Mouse (Mus musculus): ENCODE results near the gene H2afj. TPM values are rescaled to one million over a fixed set of nuclear protein-coding genes. Genes with fewer than 3 reads are reported as not detected.
A peak's percentile ranks its signal among the peaks of the same experiment; 100 is the strongest.
"Not testable (repeated sequence)": the region's sequence is repeated elsewhere in the genome, so short reads cannot be mapped to it uniquely, and the experiment has no call there.

H2afj gene
- total and polyA plus RNA-seq, 2 experiments from 2014 or later = 42.0 to 116 TPM

DNA sequence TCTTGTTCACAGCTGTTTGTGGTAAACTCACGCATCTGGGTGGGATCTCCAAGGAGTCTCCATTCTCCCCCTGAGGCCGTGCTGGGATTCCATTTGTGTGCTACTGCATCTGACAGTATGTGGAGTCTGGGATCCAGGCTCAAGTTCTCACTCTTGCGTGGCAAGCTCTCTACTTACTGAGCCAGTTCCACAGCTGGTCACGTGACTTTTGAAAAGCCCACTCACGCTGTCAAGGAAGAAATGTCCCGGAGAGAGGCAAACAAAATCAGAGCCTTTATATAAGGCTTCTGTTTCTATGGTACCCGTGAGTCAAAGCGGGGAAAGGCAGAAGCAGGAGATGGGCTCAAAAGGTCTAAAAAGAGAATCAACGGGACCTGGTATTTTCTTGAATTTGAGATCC is 25.3 kb upstream of the H2afj start:
- no peak for TF ChIP-seq CTCF (IDR thresholded peaks at IDR 0.05; ENCODE audit: low read depth)
- no peak for DNase-seq (ENCODE audit: low spot score)
- no peaks in the 10 kb centered on the region for H3K9me3 ChIP-seq (ENCODE audit: low read length)
- no peak overlapping the region for H3K4me3 ChIP-seq (ENCODE audit: low read length)
- no peaks in the 10 kb centered on the region for H3K36me3 ChIP-seq (ENCODE audit: insufficient read depth, low read length)
- no peak overlapping the region for H3K4me2 ChIP-seq (ENCODE audit: low read depth, low read length)
- no peak overlapping the region for H3K9ac ChIP-seq (replicated peaks; ENCODE audit: low read length)
- no peak overlapping the region for H3K27ac ChIP-seq
- no peak for ATAC-seq
- H3K4me1 ChIP-seq (ENCODE audit: insufficient read depth, low read length) = no peaks in the 10 kb centered on the region
- no peaks in the 10 kb centered on the region for H3K27me3 ChIP-seq (ENCODE audit: insufficient read depth, low read length)
- 65% methylated on average over 9 of the region's 9 CpGs for WGBS

DNA sequence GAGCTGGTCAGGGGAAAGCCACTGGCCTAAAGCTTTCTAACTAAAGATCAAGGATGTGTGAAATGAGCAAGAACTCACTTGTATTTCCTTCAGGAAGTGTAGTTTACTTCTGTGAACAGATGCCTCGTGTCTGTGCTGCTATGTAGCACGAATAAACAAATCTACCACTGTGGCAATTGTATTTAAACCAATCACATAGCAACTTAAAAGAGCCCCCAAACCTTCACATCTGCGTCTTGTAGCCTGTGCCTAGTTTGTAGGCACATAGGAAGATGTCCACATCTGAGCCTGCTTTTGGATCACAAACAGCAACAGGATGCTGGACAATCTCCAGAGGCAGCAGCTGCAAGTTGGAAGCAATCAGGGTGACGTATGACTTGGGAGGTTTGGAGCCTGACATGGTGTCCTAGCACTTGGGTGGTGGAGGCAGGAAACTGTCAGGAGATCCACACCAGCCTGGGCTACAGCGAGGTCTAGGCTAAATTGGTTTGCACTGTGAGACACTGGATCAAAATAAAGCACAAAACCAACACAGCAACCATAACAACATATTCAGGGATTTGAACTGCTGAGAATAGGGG is 18.6 kb upstream of the H2afj start:
- no peaks in the 10 kb centered on the region for H3K9me3 ChIP-seq (ENCODE audit: low read length)
- H3K27ac ChIP-seq = no peak overlapping the region
- H3K4me2 ChIP-seq (ENCODE audit: low read depth, low read length) = no peak overlapping the region
- H3K9ac ChIP-seq (replicated peaks; ENCODE audit: low read length) = no peak overlapping the region
- no peak for TF ChIP-seq CTCF (IDR thresholded peaks at IDR 0.05; ENCODE audit: low read depth)
- DNase-seq (ENCODE audit: low spot score) = no peak
- H3K36me3 ChIP-seq (ENCODE audit: insufficient read depth, low read length) = no peaks in the 10 kb centered on the region
- no peak for ATAC-seq
- H3K4me1 ChIP-seq (ENCODE audit: insufficient read depth, low read length) = peaks cover 6% of the 10 kb centered on the region
- H3K4me3 ChIP-seq (ENCODE audit: low read length) = no peak overlapping the region
- H3K27me3 ChIP-seq (ENCODE audit: insufficient read depth, low read length) = no peaks in the 10 kb centered on the region
- WGBS = 75% methylated on average over 5 of the region's 5 CpGs

DNA sequence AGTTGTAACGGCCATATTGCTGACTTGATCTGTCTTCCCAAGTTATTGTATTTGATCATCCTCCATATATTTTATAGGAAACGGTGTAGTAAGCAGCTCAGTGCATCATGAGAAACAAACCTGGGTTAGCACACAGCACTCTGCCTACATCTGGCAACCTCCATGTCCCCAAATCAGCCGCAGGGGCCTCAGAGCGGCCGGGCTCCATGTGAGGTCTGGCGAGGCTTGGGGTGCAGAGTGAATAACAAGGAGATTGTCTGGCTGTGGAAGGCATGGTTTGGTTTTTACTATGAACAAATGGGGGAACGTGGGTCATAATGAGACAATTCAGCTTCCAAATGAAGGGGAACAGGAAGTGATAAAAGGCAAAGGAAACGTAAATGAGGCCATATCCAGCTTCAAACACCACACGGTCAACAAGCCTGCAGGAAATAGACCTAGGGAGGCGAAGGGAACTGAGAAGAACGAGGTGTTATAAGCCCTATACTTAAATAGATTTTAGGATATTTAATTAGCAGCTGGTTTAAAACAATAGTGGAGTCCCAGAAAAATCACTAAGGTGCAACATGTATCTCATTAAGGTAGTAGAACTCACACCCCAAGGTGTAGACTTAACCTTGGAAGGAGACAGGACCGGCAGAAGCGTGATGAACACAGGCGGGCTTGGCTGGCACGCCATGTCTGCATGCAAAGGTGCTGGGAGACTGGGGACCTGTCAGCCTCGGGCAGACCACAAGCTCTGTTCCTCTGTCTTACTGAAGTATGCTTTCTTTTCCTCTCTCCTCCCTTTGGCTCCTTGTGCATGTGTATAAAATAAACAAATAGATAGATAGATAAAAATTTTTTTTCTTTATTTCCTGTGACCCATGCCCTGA is 14.9 kb upstream of the H2afj start:
- peak overlapping the region; percentile 62 for H3K4me2 ChIP-seq (ENCODE audit: low read depth, low read length)
- WGBS = 33% methylated on average over 16 of the region's 16 CpGs
- TF ChIP-seq CTCF (IDR thresholded peaks at IDR 0.05; ENCODE audit: low read depth) = no peak
- H3K36me3 ChIP-seq (ENCODE audit: insufficient read depth, low read length) = no peaks in the 10 kb centered on the region
- peaks cover 6% of the 10 kb centered on the region for H3K4me1 ChIP-seq (ENCODE audit: insufficient read depth, low read length)
- H3K9ac ChIP-seq (replicated peaks; ENCODE audit: low read length) = no peak overlapping the region
- H3K9me3 ChIP-seq (ENCODE audit: low read length) = no peaks in the 10 kb centered on the region
- peak overlapping the region; percentile 29 for H3K4me3 ChIP-seq (ENCODE audit: low read length)
- ATAC-seq = no peak
- no peak overlapping the region for H3K27ac ChIP-seq
- no peak for DNase-seq (ENCODE audit: low spot score)
- no peaks in the 10 kb centered on the region for H3K27me3 ChIP-seq (ENCODE audit: insufficient read depth, low read length)

GRCm38 (mm10) chr6:136793831-136794525 is 14.1 kb upstream of the H2afj start:
- Histone ChIP-seq H3K9ac (replicated peaks; ENCODE audit: low read length) (no peak overlapping the region), H3K4me3 (ENCODE audit: low read length) (peak overlapping the region; percentile 29), H3K27me3 (ENCODE audit: insufficient read depth, low read length) (no peaks in the 10 kb centered on the region), H3K9me3 (ENCODE audit: low read length) (no peaks in the 10 kb centered on the region), H3K36me3 (ENCODE audit: insufficient read depth, low read length) (no peaks in the 10 kb centered on the region), H3K4me2 (ENCODE audit: low read depth, low read length) (peak overlapping the region; percentile 62), H3K27ac (no peak overlapping the region), H3K4me1 (ENCODE audit: insufficient read depth, low read length) (peaks cover 6% of the 10 kb centered on the region)
- TF ChIP-seq CTCF (IDR thresholded peaks at IDR 0.05; ENCODE audit: low read depth) = no peak
- ATAC-seq (no peak), DNase-seq (ENCODE audit: low spot score) (peak; percentile 8)
- 1% methylated on average over 21 of the region's 24 CpGs for WGBS

- Histone ChIP-seq H3K4me3 (ENCODE audit: low read length) (no peak overlapping the region), H3K27me3 (ENCODE audit: insufficient read depth, low read length) (no peaks in the 10 kb centered on the region), H3K9ac (replicated peaks; ENCODE audit: low read length) (no peak overlapping the region), H3K36me3 (ENCODE audit: insufficient read depth, low read length) (no peaks in the 10 kb centered on the region), H3K9me3 (ENCODE audit: low read length) (no peaks in the 10 kb centered on the region), H3K4me2 (ENCODE audit: low read depth, low read length) (no peak overlapping the region), H3K27ac (no peak overlapping the region), H3K4me1 (ENCODE audit: insufficient read depth, low read length) (peaks cover 6% of the 10 kb centered on the region)
- ATAC-seq (no peak), DNase-seq (ENCODE audit: low spot score) (no peak)
- no peak for TF ChIP-seq CTCF (IDR thresholded peaks at IDR 0.05; ENCODE audit: low read depth)
- WGBS = 53% methylated on average over 1 of the region's 1 CpGs
These were observed 12.9 kb upstream of the H2afj start for GRCm38 (mm10) chr6:136795110-136795509.

GRCm38 (mm10) chr6:136795850-136796249 is 12.2 kb upstream of the H2afj start:
- Histone ChIP-seq H3K27ac (no peak overlapping the region), H3K27me3 (ENCODE audit: insufficient read depth, low read length) (no peaks in the 10 kb centered on the region), H3K4me2 (ENCODE audit: low read depth, low read length) (no peak overlapping the region), H3K4me3 (ENCODE audit: low read length) (no peak overlapping the region), H3K9me3 (ENCODE audit: low read length) (no peaks in the 10 kb centered on the region), H3K4me1 (ENCODE audit: insufficient read depth, low read length) (peaks cover 6% of the 10 kb centered on the region), H3K36me3 (ENCODE audit: insufficient read depth, low read length) (no peaks in the 10 kb centered on the region), H3K9ac (replicated peaks; ENCODE audit: low read length) (no peak overlapping the region)
- WGBS = 53% methylated on average over 6 of the region's 6 CpGs
- no peak for DNase-seq (ENCODE audit: low spot score)
- no peak; the same call in 1 of the 2 replicates for ATAC-seq
- TF ChIP-seq CTCF (IDR thresholded peaks at IDR 0.05; ENCODE audit: low read depth) = no peak

- not testable (repeated sequence) for ATAC-seq; H3K9me3 ChIP-seq (ENCODE audit: low read length); H3K27ac ChIP-seq; H3K4me1 ChIP-seq (ENCODE audit: insufficient read depth, low read length); DNase-seq (ENCODE audit: low spot score); H3K9ac ChIP-seq (replicated peaks; ENCODE audit: low read length); H3K4me3 ChIP-seq (ENCODE audit: low read length); H3K4me2 ChIP-seq (ENCODE audit: low read depth, low read length); H3K27me3 ChIP-seq (ENCODE audit: insufficient read depth, low read length); H3K36me3 ChIP-seq (ENCODE audit: insufficient read depth, low read length)
- WGBS = 91% methylated on average over 3 of the region's 3 CpGs
These were observed 10.0 kb upstream of the H2afj start for GRCm38 (mm10) chr6:136797874-136798693.

Data from hindbrain, postnatal 0 days (tissue).